ENCODE assay signal across 1 mouse cellular context in the genomic region with DNA sequence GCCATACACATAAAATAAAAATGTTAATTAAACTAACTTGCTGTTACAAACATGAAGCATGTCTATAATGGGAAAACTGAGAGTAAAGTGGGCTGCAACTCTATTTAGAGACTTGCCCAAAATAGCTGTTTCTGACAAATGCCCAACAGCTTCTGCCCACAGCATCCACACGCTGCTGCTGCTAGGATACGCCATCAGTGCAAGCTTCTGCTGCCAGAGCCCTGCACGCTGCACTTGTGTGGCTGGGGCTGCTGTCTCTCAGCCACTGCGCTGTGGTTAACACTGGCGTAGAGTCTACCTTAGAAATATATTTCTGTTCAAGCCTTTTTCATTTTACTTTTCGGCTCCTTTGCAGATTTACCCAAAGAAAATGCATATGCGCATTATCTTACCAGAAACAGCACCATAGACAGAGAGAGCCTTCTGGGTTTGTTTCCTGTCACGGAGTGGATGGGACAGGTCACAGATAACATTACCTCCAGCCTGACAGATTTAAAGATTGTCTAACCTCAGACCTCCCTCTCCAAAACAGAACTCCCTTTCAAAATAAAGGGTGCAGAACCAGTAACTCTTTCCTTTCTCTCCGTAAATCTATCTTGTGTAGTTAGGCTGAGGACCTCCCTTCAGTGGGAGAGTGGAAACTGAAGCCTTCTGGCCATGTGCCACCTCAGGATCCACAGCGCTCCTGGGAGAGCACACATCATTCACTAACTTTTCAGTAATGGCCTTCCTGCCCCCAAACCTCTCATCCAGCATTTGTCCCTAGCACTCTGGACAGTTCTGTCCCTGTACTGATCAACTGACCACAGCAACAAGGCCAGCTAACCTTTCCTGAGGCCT.
TF ChIP-seq lines count a peak whose summit lies in the region.

No protein-coding gene starts in this region.

TF ChIP-seq in MEL, 35 proteins besides CTCF, POLR2A, EP300 and RAD21 (continued from another document):
- peak; percentile 45 for TF ChIP-seq TAL1 (IDR thresholded peaks at IDR 0.05; ENCODE audit: low read length)
- TF ChIP-seq TCF12 (IDR thresholded peaks at IDR 0.05; ENCODE audit: low read depth, low read length): peak; percentile 60
- TF ChIP-seq RCOR1 (IDR thresholded peaks at IDR 0.05; ENCODE audit: low read depth, low read length): peak; percentile 84
- 0 out of 2 replicates have a peak, but pooled peaks have one; percentile 27 for TF ChIP-seq JUND (IDR thresholded peaks at IDR 0.05; ENCODE audit: low read depth, low read length)
- peak; percentile 19; the same call in 1 of the 2 replicates for TF ChIP-seq MAX (IDR thresholded peaks at IDR 0.05; ENCODE audit: low read length)
- TF ChIP-seq GATA1 (IDR thresholded peaks at IDR 0.05; ENCODE audit: low read depth, low read length): peak; percentile 70
- peak; percentile 75 for TF ChIP-seq SIN3A (IDR thresholded peaks at IDR 0.05; ENCODE audit: low read length)
- peak; percentile 33 for TF ChIP-seq ETS1 (IDR thresholded peaks at IDR 0.05; ENCODE audit: low read depth, low read length)
- TF ChIP-seq MXI1 (IDR thresholded peaks at IDR 0.05; ENCODE audit: low read depth, low read length): peak; percentile 61; the same call in 1 of the 2 replicates
- TF ChIP-seq ZMIZ1 (IDR thresholded peaks at IDR 0.05; ENCODE audit: low read depth, low read length): no peak
